Mouse (Mus musculus) kidney, postnatal 25 days (tissue): ENCODE results near the gene Eif5.
"Not testable (repeated sequence)": the region's sequence is repeated elsewhere in the genome, so short reads cannot be mapped to it uniquely, and the experiment has no call there.

Experiments
- DNase-seq, 2 experiments: peaks; one replicate each; pipeline ENCODE4 v3.0.0; 2021; ENCODE audit warnings: mixed read lengths in 2 of 2

Gene Eif5

DNA sequence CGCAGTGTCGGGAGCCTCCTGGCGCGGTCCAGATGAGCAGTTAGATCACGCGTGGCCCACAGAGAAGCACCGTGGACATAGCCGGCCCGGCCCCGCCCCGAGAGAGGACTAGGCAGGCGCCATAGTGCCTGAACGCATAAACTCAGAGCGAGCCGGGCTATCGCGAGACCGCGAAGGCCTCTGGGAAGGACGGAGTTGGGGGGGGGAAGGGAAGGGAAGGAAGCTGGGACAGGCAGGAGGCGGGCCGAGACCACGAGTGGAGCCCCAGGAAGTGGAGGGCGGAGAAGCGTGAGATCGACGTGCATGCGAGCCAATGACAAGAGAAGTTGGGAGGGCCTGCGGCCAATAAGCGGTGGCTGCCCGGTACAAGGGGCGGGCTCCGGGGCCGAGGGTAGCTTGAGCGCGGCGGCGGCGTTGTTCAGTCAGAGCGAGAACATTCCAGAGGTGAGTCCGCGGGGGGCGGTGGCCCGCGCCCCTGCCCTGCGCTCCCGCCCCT is at the start of gene Eif5:
TSS of gene Eif5 (plus strand) at position 221 of the 496 bp plus-strand sequence.
- peak; percentile 99 to 100 for DNase-seq

GRCm38 (mm10) chr12:111489261-111489865 is 48.5 kb upstream of the Eif5 start:
- peak in 1 of 2 experiments; percentile 35 for DNase-seq

GRCm38 (mm10) chr12:111494931-111495330 is 42.9 kb upstream of the Eif5 start:
- DNase-seq, result no peak

GRCm38 (mm10) chr12:111497076-111497475 is 40.7 kb upstream of the Eif5 start:
- peak; percentile 36 to 46 for DNase-seq

GRCm38 (mm10) chr12:111499617-111500016 is 38.2 kb upstream of the Eif5 start:
- DNase-seq, result peak in 1 of 2 experiments; percentile 19

- DNase-seq, result peak in 1 of 2 experiments; percentile 26
These were observed 37.1 kb upstream of the Eif5 start for GRCm38 (mm10) chr12:111500725-111501124.

DNA sequence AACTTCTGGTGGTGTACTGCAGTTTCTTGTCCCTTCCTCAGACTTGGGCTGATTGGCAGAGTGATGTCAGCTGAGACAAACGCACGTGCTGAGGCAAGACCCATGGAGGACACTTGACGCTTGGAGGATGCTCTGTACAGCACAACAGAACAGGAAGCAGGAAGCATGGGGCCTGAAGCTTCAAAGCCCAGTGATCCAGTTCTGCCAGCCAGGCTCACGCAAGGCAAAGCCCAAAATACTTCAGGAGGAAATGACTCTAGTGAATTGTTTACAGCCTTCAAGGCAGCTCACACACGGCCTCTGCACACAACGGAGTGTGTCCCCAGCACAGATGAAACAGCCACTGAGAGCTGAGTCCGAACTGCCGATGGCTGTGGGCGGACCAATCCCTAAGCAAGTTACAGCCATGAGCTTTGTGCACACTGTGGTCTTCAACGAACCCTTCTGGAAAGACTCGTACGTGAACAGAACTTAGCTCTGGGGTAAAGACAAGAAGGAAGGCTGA is 34.7 kb upstream of the Eif5 start:
- DNase-seq, result peak in 1 of 2 experiments; percentile 40

DNA sequence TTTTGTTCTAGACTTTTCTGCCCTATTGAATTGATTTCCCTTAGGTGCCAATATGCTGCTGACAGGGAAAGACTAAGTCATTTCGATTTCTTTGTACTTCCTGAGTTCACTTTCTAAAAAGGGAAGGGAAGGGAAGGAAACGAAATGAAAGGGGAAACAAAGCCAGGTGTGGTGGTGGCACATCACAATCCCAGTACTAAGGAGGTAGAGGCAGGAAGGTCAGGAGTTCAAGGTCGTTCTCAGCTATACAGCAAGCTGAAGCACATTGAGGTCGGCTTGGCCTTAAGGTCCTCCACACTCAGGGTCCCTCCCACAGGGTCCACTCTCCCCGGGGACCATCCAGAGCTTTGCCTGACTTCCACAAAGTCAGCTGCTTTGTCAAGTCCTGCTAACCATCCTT is 34.2 kb upstream of the Eif5 start:
- peak in 1 of 2 experiments; percentile 28 for DNase-seq

- peak; percentile 93 to 97 for DNase-seq
These were observed 32.9 kb upstream of the Eif5 start for GRCm38 (mm10) chr12:111504904-111505303.

DNA sequence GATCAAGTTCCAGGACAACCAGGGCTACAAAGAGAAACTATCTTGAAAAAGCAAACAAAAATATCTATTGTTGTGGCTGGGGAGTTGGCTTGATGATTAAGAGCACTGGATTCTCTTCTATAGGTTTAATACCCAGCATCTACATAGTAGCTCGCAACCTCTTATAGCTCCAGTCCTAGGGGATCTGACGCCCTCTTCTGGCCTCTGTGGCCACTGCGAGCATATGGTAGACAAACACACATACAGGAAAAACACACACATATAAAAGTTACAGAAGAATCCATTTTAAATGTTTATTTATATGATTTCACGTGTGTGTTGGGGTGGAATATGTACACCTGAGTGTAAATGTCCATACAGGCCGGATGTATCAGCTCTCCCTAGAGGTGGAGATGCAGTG is 30.8 kb upstream of the Eif5 start:
- no peak for DNase-seq

- no peak for DNase-seq
These were observed 29.9 kb upstream of the Eif5 start for GRCm38 (mm10) chr12:111507962-111508361.

- not testable (repeated sequence) for DNase-seq
These were observed 29.4 kb upstream of the Eif5 start for GRCm38 (mm10) chr12:111508438-111508837.

DNA sequence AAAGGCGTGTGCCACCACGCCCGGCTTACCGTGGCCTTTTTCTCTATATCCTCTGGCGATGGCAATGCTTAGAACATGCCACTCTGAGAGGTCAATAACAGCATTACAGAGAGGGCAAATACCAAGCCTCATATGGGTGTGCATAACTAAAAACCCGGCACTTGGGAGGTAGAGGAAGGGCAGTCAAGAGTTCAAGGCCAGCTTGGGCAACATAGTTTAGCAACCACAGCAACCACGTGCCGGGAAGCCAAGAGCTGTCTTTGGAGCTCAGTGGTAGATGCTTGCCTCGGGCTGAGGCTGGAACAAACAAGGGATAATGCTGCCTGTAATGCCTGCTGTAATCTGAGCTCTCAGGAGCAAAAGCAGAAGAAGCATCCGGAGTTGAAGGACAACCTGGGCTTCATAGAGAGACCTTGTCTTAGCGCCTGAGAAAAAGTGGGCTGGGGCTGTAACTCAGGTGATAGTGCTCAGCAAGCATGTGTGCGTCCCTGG is 25.2 kb upstream of the Eif5 start:
- DNase-seq, result no peak

DNA sequence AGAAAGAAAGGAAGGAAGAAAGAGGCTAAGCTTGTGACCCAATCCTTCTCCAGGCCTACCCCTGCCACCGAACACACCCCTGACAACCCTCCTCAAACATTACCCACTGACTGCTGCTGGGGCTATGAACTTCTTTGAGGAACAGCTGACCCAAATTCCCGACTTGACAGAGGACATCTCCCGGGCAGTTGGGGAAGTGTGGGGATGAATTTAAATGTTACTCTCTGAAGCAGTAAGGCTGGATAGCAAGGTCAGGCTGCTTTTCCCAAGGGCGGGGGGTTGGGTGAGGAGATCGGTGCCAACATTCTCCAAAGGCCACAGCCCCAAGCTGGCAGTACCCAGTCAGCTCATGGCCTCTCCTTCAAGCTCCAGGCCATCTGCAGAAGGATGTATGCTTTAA is 24.1 kb upstream of the Eif5 start:
- peak; percentile 62 to 78 for DNase-seq

- DNase-seq, result peak; percentile 70 to 92
These were observed 23.5 kb upstream of the Eif5 start for GRCm38 (mm10) chr12:111514231-111514792.

GRCm38 (mm10) chr12:111514874-111515649 is 22.8 kb upstream of the Eif5 start:
- DNase-seq, result no peak

GRCm38 (mm10) chr12:111515920-111516319 is 21.9 kb upstream of the Eif5 start:
- no peak for DNase-seq

- DNase-seq, result no peak
These were observed 21.0 kb upstream of the Eif5 start for GRCm38 (mm10) chr12:111516826-111517225.

DNA sequence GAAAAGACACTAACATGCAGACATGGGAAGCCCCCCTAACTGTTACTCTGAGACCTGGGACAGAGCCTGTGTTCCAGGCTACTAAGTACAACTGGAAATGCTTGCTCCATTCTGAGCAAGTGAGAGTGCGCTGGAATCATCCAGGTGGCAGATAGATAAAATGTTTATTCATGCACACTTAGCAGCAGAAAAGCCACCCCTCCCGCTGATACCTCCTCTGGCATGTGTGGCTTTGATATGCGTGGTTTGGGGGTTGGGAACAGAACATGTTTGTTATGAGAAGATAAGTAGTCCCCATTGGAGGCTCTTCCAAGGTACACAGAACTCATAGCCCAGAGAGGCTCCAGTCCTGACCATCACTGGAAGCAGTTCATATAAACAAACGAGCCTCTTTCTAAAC is 19.9 kb upstream of the Eif5 start:
- DNase-seq, result no peak

DNA sequence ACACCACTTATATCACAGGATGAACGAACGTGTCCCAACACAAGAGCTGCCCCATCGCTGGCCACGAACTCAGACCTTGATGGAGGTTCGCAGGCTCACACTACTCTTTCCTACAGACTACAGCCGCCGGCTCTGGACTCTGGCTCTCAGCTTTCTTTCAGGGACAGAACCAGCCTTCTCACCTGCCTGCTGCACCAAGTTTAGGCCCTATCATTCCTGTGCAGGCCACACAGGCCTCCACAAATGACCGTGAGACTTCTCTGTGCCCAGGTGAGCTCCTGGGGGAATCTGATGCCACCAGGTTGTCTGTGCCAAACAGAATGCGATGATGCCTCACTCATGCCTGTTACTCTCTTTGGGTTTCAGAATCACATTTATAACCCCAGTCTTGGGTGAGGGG is 19.4 kb upstream of the Eif5 start:
- no peak for DNase-seq

GRCm38 (mm10) chr12:111519821-111520220 is 18.0 kb upstream of the Eif5 start:
- DNase-seq, result no peak

GRCm38 (mm10) chr12:111520994-111521393 is 16.8 kb upstream of the Eif5 start:
- no peak for DNase-seq

DNA sequence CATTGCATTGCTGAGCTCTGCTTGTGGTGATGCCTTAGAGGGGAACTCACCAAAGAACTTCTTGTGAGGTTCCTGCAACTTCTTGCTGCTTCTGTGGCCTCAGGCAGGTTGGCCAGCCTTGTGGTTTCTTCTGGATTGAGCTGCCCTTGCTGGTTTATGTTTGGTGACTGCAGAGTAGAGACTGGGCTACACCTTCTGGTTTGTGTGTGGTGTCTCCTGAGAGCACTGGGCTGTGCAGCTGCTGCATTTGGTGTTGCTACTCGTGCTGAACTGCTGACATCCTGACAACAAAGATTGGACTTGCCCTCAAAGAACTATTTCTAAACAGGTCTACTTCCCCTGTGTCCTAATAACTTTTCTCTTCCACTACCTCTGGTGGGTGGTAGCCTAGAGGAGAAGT is 13.3 kb upstream of the Eif5 start:
- DNase-seq, result no peak
